Mouse (Mus musculus) thymus, postnatal 36 days (tissue): ENCODE results near the gene Plin5.
"Not testable (repeated sequence)": the region's sequence is repeated elsewhere in the genome, so short reads cannot be mapped to it uniquely, and the experiment has no call there.

ENCODE experiments used
- DNase-seq, 2 experiments: peaks; one replicate each; pipeline ENCODE4 v3.0.0; 2022; ENCODE audit warnings: mixed read lengths in 2 of 2

Gene Plin5

GRCm38 (mm10) chr17:56106436-56106835, 11.0 kb downstream of the Plin5 start:
- DNase-seq: not testable (repeated sequence)

GRCm38 (mm10) chr17:56104821-56105220, 12.6 kb downstream of the Plin5 start:
- not testable (repeated sequence) for DNase-seq

GRCm38 (mm10) chr17:56103465-56104285, 13.7 kb downstream of the Plin5 start:
- no peak for DNase-seq

- DNase-seq: no peak
Observed at GRCm38 (mm10) chr17:56102927-56103326, 14.5 kb downstream of the Plin5 start.

GRCm38 (mm10) chr17:56102158-56102557, 15.2 kb downstream of the Plin5 start:
- DNase-seq: no peak

GRCm38 (mm10) chr17:56100811-56101210, 16.6 kb downstream of the Plin5 start:
- DNase-seq: no peak

GRCm38 (mm10) chr17:56098711-56099572, 18.5 kb downstream of the Plin5 start:
- no peak for DNase-seq

- no peak for DNase-seq
Observed at GRCm38 (mm10) chr17:56098180-56098579, 19.2 kb downstream of the Plin5 start.

- DNase-seq: no peak
Observed at GRCm38 (mm10) chr17:56096883-56097282, 20.5 kb downstream of the Plin5 start.

- no peak for DNase-seq
Observed at GRCm38 (mm10) chr17:56092794-56093193, 24.6 kb downstream of the Plin5 start.

- DNase-seq: no peak
Observed at GRCm38 (mm10) chr17:56092312-56092711, 25.1 kb downstream of the Plin5 start.

GRCm38 (mm10) chr17:56080781-56081585, 36.4 kb downstream of the Plin5 start:
- no peak for DNase-seq

GRCm38 (mm10) chr17:56079921-56080320, 37.5 kb downstream of the Plin5 start:
- DNase-seq: no peak

GRCm38 (mm10) chr17:56078880-56079795, 38.3 kb downstream of the Plin5 start, which contains the start of gene Hdgfl2:
Gene Hdgfl2, plus strand, starts transcription at chr17:56079634.
- peak; percentile 99 to 100 for DNase-seq

GRCm38 (mm10) chr17:56078361-56078760, 39.0 kb downstream of the Plin5 start:
- DNase-seq: peak in 1 of 2 experiments; percentile 30

GRCm38 (mm10) chr17:56077523-56077922, 39.9 kb downstream of the Plin5 start:
- no peak for DNase-seq

- peak; percentile 96 to 98 for DNase-seq
Observed at GRCm38 (mm10) chr17:56074827-56075208, 42.6 kb downstream of the Plin5 start, which contains the start of gene Ubxn6. Gene Ubxn6, minus strand, starts transcription at chr17:56075028.

- DNase-seq: peak; percentile 83 to 84
Observed at GRCm38 (mm10) chr17:56074097-56074826, 43.1 kb downstream of the Plin5 start.

GRCm38 (mm10) chr17:56072243-56072642, 45.2 kb downstream of the Plin5 start:
- no peak for DNase-seq

- no peak for DNase-seq
Observed at GRCm38 (mm10) chr17:56071126-56071525, 46.3 kb downstream of the Plin5 start.

- DNase-seq: no peak
Observed at GRCm38 (mm10) chr17:56069066-56069465, 48.3 kb downstream of the Plin5 start.
